Mouse (Mus musculus) embryonic facial prominence, embryonic 11.5 days (tissue): ENCODE measurements around the gene Tbc1d16. TPM values are rescaled to one million over a fixed set of nuclear protein-coding genes. Genes with fewer than 3 reads are reported as not detected.

Experiments
- ATAC-seq: fragments of 200-750 bp; cut with Nextera tagmentation; replicated peaks from 2 replicates; pipeline ENCODE4 v1.8.0; 2017; ENCODE audit warnings: low read depth; ENCODE audit not compliant: insufficient number of reproducible peaks, low FRiP score, low TSS enrichment
- DNase-seq: peaks from one replicate; pipeline ENCODE4 v3.0.0-alpha.2; 2015; ENCODE audit warnings: low spot score
- H3K27ac ChIP-seq: fragments of 300-500 bp; sonication (generic); replicated peaks from 2 replicates; pipeline ENCODE4 v1.5.1; 2014; ENCODE audit warnings: mild to moderate bottlenecking, low read depth, low read length, control low read depth
- H3K27me3 ChIP-seq: fragments of 300-500 bp; sonication (generic); 2 replicates; pipeline ENCODE4 v1.6.1; 2014; ENCODE audit warnings: mild to moderate bottlenecking, low read length, moderate library complexity, mixed read lengths; ENCODE audit not compliant: control insufficient read depth, insufficient read depth
- H3K36me3 ChIP-seq: fragments of 300-500 bp; sonication (generic); replicated peaks from 2 replicates; pipeline ENCODE4 v1.6.1; 2014; ENCODE audit warnings: low read depth, mild to moderate bottlenecking, low read length, moderate library complexity, mixed read lengths; ENCODE audit not compliant: control insufficient read depth, insufficient read depth
- H3K4me1 ChIP-seq: fragments of 300-500 bp; sonication (generic); 2 replicates; pipeline ENCODE4 v1.6.1; 2014; ENCODE audit warnings: low read length, mixed read lengths; ENCODE audit not compliant: control insufficient read depth, insufficient read depth
- H3K4me2 ChIP-seq: fragments of 300-500 bp; sonication (generic); 2 replicates; pipeline ENCODE4 v1.6.1; 2014; ENCODE audit warnings: low read depth, mild to moderate bottlenecking, control low read depth, low read length, moderate library complexity
- H3K4me3 ChIP-seq: fragments of 300-500 bp; sonication (generic); 2 replicates; pipeline ENCODE4 v1.5.1; 2014; ENCODE audit warnings: low read depth, low read length, control low read depth
- H3K9ac ChIP-seq: fragments of 300-500 bp; sonication (generic); replicated peaks from 2 replicates; pipeline ENCODE4 v1.6.1; 2014; ENCODE audit warnings: mild to moderate bottlenecking, control low read depth, low read length
- H3K9me3 ChIP-seq: fragments of 300-500 bp; sonication (generic); replicated peaks from 2 replicates; pipeline ENCODE4 v1.6.1; 2016; ENCODE audit warnings: mild to moderate bottlenecking, low read length, inconsistent platforms, mixed read lengths; ENCODE audit not compliant: control insufficient read depth
- WGBS: fragments of 180-500 bp; shearing (Covaris S2); extraction: QIAGEN DNeasy Blood & Tissue Kit; methylation state at CpG from one replicate; pipeline ENCODE4 v1.1.7; 2014; 5-methylcytosine and 5-hydroxymethylcytosine counted together
- polyA plus RNA-seq: library from polyadenylated mRNA; unstranded; fragments of >200 nt; fragmentation: Nextera tagmentation; extraction: Ambion mirVana; gene quantifications from 2 replicates; pipeline ENCODE4 v1.2.1, GENCODE M21; 2014

Tbc1d16 gene
- polyA plus RNA-seq, 1 experiment from 2014 or later, result 9.5 TPM

- Histone ChIP-seq H3K4me3 (no peak overlapping the region), H3K27me3 (no peaks in the 10 kb centered on the region), H3K4me1 (peaks cover 8% of the 10 kb centered on the region), H3K36me3 (no peaks in the 10 kb centered on the region; the same call in 1 of the 2 replicates), H3K27ac (no peak overlapping the region), H3K9ac (no peak overlapping the region), H3K9me3 (no peaks in the 10 kb centered on the region), H3K4me2 (no peak overlapping the region)
- WGBS, result 88% methylated on average over 8 of the region's 8 CpGs
- DNase-seq (no peak), ATAC-seq (no peak)
Observed at GRCm38 (mm10) chr11:119147153-119147552, 81.1 kb downstream of the Tbc1d16 start.

- no peak overlapping the region for H3K4me3 ChIP-seq
- ATAC-seq (no peak), DNase-seq (no peak)
- H3K9ac ChIP-seq, result no peak overlapping the region
- H3K4me2 ChIP-seq, result no peak overlapping the region
- H3K9me3 ChIP-seq, result no peaks in the 10 kb centered on the region
- no peaks in the 10 kb centered on the region; the same call in 1 of the 2 replicates for H3K36me3 ChIP-seq
- H3K27me3 ChIP-seq, result no peaks in the 10 kb centered on the region
- peaks cover 8% of the 10 kb centered on the region for H3K4me1 ChIP-seq
- no peak overlapping the region for H3K27ac ChIP-seq
- 30% methylated on average over 12 of the region's 12 CpGs for WGBS
Observed at GRCm38 (mm10) chr11:119146140-119146539, 82.2 kb downstream of the Tbc1d16 start.

- Histone ChIP-seq H3K4me3 (no peak overlapping the region), H3K9me3 (no peaks in the 10 kb centered on the region), H3K4me2 (no peak overlapping the region), H3K27me3 (no peaks in the 10 kb centered on the region), H3K36me3 (no peaks in the 10 kb centered on the region), H3K27ac (0 out of 2 replicates have a peak overlapping the region, but pooled peaks have one; percentile 8), H3K4me1 (peaks cover 8% of the 10 kb centered on the region), H3K9ac (no peak overlapping the region)
- ATAC-seq (no peak), DNase-seq (peak; percentile 65)
- 31% methylated on average over 16 of the region's 16 CpGs for WGBS
Observed at GRCm38 (mm10) chr11:119144801-119145475, 83.4 kb downstream of the Tbc1d16 start.

GRCm38 (mm10) chr11:119143376-119144002 is 84.8 kb downstream of the Tbc1d16 start:
- no peak for ATAC-seq
- WGBS, result 81% methylated on average over 16 of the region's 16 CpGs
- Histone ChIP-seq H3K27ac (no peak overlapping the region), H3K4me3 (no peak overlapping the region), H3K9me3 (no peaks in the 10 kb centered on the region), H3K27me3 (no peaks in the 10 kb centered on the region), H3K9ac (no peak overlapping the region), H3K36me3 (no peaks in the 10 kb centered on the region), H3K4me2 (no peak overlapping the region), H3K4me1 (peaks cover 8% of the 10 kb centered on the region)
- DNase-seq, result no peak

- Histone ChIP-seq H3K27ac (no peak overlapping the region), H3K4me1 (peaks cover 8% of the 10 kb centered on the region), H3K9ac (no peak overlapping the region), H3K9me3 (no peaks in the 10 kb centered on the region), H3K4me2 (no peak overlapping the region), H3K27me3 (no peaks in the 10 kb centered on the region), H3K36me3 (no peaks in the 10 kb centered on the region), H3K4me3 (no peak overlapping the region)
- 75% methylated on average over 8 of the region's 8 CpGs for WGBS
- ATAC-seq (no peak), DNase-seq (no peak)
Observed at GRCm38 (mm10) chr11:119142615-119143014, 85.7 kb downstream of the Tbc1d16 start.

GRCm38 (mm10) chr11:119139026-119139425 is 89.3 kb downstream of the Tbc1d16 start:
- Histone ChIP-seq H3K27me3 (no peaks in the 10 kb centered on the region), H3K4me1 (no peaks in the 10 kb centered on the region), H3K9ac (no peak overlapping the region), H3K27ac (no peak overlapping the region), H3K4me2 (no peak overlapping the region), H3K4me3 (no peak overlapping the region), H3K36me3 (no peaks in the 10 kb centered on the region), H3K9me3 (no peaks in the 10 kb centered on the region)
- DNase-seq, result no peak
- 88% methylated on average over 6 of the region's 6 CpGs for WGBS
- ATAC-seq, result no peak

- H3K36me3 ChIP-seq, result no peaks in the 10 kb centered on the region
- no peak overlapping the region for H3K9ac ChIP-seq
- H3K9me3 ChIP-seq, result no peaks in the 10 kb centered on the region
- no peak overlapping the region for H3K4me3 ChIP-seq
- H3K27me3 ChIP-seq, result peaks cover 2% of the 10 kb centered on the region; the same call in 1 of the 2 replicates
- DNase-seq (no peak), ATAC-seq (no peak)
- 78% methylated on average over 9 of the region's 9 CpGs for WGBS
- no peak overlapping the region for H3K4me2 ChIP-seq
- H3K4me1 ChIP-seq, result no peaks in the 10 kb centered on the region
- no peak overlapping the region for H3K27ac ChIP-seq
Observed at GRCm38 (mm10) chr11:119138205-119138604, 90.1 kb downstream of the Tbc1d16 start.

- Histone ChIP-seq H3K4me2 (peak overlapping the region; percentile 24; the same call in 1 of the 2 replicates), H3K9ac (no peak overlapping the region)
Observed at GRCm38 (mm10) chr11:119134586-119134985, 93.7 kb downstream of the Tbc1d16 start.

More at GRCm38 (mm10) chr11:119134586-119134985, 93.7 kb downstream of the Tbc1d16 start:
- 24% methylated on average over 17 of the region's 17 CpGs for WGBS
- DNase-seq (no peak), ATAC-seq (no peak)
- Histone ChIP-seq H3K27me3 (peaks cover 3% of the 10 kb centered on the region; the same call in 1 of the 2 replicates), H3K4me3 (no peak overlapping the region), H3K9me3 (no peaks in the 10 kb centered on the region; the same call in 1 of the 2 replicates), H3K27ac (no peak overlapping the region), H3K36me3 (no peaks in the 10 kb centered on the region), H3K4me1 (no peaks in the 10 kb centered on the region)
